Mouse (Mus musculus) cerebellum, adult 9-10 months (tissue): Measurements from ENCODE around the gene Rraga.

Source experiments
- DNase-seq: peaks from one replicate; pipeline ENCODE4 v3.0.0; 2022

Rraga gene

DNA sequence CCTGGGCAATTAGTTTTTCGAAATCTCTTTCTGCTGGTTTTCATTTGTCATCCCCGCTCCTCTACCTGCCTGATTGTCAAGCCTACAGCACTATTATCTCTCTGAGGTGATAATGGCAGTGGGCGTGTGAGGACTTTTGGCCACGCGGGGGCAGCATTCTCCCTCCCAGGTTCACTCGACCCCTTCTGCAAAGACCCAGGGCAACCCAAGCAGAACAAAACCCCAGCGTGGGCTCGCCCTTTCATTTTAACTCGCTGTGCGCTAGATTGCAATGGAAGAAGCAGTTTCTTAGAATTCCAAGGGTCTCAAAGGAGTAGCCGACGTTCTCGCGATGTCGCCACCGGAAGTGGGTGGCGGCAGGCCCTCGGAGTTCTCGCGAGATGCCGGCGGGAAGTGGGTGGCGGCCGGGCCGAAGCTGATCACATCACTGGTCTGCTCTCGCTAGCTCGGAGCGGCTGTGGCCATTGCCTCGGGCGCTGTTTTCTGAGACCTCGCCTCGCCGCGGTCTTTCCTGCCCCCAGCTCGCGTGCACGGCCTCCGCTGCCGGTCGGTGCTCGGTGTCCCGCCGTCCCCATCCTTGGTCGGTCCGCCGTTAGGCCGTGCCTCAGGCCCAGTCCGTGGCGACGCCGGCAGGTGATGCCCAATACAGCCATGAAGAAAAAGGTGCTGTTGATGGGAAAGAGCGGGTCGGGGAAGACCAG, at the start of gene Rraga:
Gene Rraga (plus strand): TSS at position 386 of the 701 bp plus-strand sequence.
- peak; percentile 93 for DNase-seq

DNA sequence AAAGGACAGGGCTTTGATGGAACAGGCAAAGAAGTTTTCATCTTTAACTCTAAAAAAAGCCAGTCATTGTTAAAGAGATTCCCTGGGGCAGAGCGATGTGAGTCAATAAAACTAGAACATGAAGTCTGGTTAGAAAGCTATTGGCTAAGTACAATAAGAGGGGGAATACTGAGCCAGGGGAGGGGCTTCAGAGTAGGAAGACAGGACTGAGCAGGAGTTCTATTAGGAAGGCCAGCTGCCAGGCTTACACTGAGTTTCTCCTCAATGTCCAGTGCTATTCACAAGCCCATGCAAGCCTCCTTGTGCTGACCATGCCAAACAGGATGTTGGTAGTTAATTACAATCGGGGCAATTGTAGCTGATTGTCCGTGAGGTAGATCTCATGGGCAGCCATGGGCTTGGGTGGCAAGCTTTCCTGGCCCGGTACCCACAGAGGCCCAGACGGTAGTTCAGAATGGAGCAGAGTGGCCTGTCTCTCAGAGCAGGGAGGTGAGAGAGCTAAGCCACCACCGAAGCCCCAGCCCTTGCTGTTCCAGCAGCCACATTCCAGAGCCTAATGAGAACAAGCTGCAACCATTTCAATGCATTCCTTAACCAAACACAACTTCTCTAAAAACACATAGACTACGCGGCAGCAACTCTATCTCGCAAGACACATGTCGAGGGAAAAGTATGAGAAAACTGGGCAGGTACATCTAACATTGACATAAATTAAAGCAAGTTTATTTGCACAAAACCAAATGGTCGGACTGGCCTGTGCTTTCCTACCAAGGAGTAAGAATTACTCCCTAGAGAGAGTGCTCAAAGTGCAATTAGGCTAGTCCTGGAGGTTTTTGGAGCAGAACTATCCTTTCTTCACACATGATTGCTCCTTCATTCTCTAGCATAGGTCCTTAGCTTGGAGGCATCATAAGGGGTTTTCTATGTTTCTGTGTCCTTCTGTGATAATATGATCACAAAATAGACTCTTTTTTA, 48.0 kb upstream of the Rraga start:
- peak; percentile 19 for DNase-seq

DNA sequence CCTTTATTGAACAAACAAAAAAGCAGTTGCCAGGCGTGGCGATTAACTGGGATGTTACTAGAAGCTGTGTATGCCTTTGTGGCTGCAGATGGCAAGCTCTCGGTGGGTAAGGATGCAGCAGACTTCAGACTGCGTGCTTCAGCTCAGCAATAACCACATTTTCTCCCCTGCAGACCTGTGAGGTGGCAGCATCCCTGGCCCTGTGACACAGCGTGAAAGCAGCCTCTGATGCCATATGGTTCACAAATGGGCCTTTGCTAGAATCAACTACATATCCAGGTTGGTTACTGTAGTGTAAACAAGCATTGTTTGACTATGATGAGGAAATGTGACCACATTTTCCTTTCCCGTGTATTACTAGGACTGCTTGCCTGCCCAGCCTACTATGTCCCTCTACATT, 46.3 kb upstream of the Rraga start:
- DNase-seq, result peak; percentile 64

DNA sequence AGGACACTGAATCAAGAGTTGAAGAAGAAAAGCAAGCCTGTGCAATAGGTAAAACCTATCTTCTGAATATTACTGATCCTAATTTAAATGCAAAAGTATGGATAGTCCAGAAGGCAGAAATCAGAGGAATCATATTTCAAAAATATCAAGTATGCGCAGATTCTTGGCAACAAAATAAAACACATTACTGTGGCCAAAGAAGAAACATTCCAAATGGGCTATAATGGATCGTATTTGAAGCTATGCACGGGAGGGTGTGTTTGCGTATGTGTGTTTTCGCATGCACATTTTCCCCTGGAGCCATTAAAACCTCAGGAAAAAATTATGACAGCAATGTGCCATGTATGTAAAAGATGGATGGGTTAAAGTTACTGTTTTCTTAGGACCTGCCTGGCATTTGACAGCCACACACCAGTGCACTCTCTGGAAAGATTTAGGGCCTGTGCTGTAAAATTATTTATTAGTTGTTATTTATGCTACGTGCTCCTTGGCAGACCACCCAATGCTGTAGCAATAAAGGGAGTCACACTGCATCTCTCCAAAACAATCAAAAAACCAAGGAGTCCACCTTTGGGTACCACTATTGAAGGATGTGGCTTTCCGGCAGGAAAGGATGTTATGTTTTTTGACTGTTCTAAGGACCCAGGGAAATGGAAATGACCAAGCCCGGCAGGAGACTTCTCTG, 41.9 kb upstream of the Rraga start:
- no peak for DNase-seq

DNA sequence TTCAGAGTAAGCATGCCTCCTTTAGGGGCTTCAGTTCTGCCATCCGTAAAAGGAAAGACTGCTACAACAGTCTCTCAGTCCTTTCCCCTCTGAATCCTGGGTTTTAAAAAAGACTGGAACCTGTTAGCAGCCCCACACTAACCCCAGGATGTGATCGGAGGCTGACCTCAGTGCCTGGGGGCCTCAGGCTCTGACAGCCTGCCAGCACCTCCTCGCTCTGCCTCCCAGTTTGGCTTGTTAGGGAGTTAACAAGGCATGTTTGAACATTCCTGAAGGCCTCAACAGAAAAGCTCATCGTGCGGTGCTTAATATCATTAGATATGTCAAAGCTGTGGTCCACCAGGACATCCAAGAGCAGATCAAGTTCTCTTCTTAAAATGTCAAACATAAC, 41.4 kb upstream of the Rraga start:
- no peak for DNase-seq

DNA sequence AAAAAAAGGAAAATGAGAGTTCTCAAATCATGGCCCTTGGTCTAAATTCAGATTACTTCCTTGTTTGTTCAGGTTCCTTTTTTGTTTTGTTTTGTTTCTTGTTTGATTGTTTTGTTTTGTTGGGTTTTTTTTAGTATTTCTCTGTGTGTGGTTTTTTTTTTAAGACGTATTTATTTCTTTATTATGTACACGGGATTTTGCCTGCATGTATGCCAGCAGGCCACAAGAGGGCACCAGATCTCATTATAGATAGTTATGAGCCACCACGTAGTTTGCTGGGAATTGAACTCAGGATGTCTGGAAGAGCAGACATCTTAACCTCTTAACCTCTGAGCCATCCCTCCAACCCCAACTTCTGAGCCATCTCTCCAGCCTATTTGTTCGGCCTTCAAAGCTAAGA, 37.5 kb upstream of the Rraga start:
- peak; percentile 26 for DNase-seq

DNA sequence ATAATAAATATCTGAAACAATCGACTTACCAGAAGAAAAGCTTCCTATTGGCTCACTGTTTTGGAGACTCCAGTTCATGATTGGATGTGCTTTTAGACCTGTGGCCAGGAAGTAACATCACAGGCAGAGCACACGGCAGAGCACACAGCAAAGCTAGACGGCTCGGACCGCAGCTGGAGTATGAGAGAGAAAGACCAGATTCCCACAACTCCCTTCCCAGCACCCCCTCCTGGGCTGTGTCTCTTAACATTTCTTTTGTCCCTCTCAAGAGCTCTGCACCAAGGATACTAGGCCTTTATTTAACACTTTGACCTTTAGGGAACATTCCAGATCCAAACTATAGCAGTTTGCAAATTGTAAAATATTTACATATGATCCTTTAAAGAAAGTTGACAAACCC, 36.5 kb upstream of the Rraga start:
- DNase-seq, result no peak

DNA sequence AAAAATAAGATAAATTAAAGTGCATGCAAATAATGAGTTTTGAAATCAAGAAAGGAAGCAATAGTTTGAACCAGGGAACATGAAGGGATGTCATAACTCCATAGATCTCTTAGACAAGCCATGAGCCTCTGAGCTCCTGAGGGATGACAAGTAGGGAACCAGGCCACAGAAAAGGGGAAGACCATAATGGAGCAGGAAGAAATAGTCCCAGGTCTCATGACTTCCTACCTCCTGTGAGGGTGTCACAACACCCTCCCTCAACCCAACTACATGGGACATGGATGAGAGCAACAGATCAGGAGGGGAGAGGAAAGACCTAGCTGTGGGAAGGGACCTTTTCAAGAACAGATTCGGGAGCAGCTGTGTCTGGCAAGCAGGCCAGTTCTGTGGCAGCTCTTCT, 33.9 kb upstream of the Rraga start:
- DNase-seq, result no peak

DNA sequence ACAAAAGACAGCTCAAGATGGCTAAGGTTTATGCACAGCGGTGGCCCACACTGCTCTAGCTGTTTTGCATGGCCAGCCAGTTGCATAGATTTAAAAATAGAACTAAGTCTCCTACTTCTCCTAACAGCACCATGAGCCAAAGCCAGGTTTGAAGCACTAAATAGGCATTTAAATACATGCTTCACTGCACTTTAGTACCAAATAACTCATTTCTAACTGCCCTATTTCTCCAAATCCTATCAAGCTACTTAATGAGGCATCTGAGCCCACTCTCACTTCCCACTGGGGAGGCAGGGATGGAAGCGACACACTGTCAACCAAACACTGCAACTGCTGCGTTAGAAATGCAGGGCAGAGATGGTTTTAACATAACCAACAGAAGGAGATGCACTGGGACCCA, 31.5 kb upstream of the Rraga start:
- no peak for DNase-seq

DNA sequence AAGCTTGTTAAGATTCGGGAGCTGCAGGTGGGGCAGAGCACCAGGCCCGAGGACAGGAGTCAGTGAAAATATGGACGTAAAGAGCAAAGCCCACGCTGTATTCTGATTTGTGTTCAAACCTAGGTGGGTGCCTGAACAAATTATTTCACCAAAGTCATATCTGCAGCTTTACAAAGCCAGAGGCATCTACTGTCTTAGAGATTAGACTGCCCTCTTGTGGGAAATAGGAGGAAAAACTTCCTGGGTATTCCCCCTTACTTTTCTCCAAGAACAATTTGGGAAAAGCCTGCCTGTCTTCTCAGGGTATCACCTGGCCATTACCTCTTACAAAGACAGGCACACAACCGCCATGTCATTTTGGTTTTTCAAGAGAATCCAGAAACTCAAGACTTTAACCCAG, 29.9 kb upstream of the Rraga start:
- peak; percentile 21 for DNase-seq

DNA sequence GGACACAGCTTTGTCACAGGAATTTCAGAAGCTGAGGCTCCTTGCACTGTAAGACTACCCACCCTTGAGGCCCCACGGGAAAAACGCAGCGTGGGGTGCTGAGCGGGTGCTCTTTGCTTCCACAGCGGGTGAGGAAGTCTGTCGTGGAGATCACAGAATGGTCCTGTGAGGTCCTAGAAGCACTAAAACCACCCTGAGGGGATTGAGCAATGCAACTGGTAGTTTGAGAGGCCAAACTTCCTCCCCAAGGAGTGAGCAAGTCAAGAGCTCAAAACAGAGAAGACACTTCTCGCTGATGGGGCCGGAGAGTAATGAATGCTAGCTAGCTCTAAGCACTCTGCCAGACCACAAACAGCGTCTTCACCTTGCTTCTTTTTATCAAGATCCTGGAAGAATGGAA, 27.1 kb upstream of the Rraga start:
- DNase-seq, result no peak

DNA sequence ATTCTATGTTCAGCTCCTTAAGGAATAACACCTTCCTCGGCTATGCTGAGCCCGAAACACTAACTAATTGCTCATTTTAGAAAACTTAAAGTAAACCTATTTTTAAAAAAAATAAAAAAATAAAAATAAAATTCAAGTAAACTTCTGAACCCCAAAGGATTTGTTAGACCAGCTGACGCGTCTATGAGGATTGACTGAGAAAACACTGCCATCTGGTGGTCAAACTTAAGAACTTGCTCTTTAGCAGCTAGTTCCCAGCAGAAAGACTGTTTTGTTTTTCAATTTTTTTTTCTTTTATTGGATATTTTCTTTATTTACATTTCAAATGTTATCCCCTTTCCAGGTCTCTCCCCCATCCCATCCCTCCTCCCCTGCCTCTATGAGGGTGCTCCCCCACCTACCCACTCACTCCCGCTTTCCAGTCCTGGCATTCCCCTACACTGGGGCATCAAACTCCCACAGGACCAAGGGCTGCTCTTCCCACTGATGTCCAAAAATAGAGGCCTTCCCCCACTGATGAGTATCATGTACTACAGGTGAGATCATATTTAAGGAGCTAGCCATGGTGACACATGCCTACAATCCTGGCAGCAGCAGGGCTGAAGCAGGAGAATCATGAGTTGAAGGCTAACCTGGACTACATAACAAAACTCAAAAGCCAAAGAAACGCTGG, 20.3 kb upstream of the Rraga start:
- peak; percentile 17 for DNase-seq

DNA sequence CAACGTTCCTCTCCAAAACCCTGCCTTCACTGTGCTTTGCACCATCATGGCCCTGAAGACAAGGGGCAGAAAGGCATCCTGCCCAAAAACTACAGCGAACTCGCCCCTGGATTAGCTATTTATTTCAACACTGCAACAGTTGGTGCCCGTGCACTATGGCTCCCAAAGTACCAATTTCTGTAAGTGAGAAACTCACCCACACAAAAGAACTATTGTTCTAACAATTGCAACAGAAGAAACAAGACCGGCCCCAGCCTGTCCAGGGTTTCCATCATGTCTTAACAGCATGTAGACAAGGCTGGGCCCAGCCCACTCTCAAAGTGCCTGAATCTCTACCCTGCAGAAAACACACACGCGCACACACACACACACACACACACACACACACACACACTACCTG, 18.1 kb upstream of the Rraga start:
- no peak for DNase-seq

DNA sequence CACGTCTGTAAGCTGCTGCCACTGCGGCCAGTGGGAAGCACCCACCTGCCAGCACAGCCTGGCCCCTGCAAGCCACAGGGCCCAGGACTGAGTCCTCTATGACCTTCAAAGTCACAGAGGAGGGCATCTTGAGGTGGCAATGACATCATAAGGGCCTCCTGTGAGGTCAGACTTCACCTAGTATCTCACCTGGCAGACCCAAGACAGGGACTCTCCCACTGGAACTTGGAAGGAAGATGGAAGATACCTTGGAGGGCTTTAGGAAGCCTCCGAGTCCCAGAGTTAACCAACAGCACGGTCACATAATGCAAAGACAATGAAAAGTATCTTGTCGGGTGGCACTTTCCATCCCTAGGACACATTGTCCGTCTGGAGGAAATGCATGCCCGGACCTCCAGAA, 17.2 kb upstream of the Rraga start, which contains the start of gene Saxo1:
Gene Saxo1 (minus strand): TSS at position 101 of the 400 bp plus-strand sequence.
- DNase-seq, result no peak

DNA sequence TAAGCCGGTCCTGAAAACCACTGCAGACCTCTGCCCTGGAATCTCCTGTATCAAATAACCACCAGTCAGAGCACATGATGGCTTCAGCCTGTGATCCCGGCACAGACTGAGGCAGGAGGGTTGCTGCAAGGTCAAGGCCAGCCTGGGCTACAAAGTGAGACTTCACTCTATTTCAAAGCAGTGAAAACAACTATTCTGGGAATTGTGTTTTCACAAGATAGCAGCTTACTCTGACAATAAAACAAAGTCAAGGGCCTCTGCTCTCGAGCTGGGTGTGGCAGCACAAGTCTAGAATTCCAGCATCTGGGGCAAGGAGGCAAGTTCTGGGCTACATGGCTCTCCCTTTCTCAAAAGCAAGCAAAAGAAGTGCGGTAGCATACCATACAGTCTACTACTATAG, 16.5 kb upstream of the Rraga start:
- DNase-seq, result no peak

DNA sequence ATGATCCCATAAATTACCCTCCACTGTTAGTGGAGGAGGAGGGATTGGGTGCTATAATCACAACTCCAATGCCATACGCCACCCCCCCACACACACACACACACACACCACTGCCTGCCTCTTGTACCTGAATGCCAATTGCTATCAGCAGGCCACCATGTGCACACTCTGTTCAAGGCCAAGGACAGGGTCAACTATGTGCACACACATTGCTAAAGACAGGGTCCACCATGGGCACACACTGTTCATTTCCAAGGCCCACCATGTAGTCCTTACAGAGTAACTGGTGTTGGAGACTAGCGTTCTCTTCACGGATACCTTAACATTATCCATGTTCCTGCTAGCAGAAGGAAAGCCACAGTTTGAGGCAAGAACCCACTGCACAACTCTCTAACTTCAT, 14.4 kb upstream of the Rraga start:
- DNase-seq, result no peak

DNA sequence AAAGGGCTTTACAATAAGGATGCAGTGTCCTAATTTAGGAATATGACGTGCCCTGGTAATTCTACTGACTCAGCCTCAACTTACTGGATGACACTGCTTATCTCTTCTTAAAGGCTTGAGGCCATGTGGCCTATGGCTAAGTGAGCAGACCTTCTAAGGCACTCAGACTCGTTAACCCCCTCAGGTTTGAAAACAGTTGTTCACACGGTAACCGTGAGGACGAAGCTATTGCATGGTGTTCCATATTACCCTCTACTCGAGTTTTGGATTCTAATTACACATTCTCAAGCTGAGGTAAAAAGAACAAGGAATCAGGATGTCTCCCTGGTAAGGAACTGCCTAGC, 557 bp upstream of the Rraga start:
- DNase-seq, result no peak

DNA sequence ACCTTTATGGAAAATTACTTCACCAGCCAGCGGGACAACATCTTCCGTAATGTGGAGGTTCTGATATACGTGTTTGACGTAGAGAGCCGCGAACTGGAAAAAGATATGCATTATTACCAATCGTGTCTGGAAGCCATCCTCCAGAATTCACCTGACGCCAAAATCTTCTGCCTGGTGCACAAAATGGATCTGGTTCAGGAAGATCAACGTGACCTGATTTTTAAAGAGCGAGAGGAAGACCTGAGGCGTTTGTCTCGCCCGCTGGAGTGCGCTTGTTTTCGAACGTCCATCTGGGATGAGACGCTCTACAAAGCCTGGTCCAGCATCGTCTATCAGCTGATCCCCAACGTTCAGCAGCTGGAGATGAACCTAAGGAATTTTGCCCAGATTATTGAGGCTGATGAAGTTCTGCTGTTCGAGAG, 663 bp downstream of the Rraga start:
- no peak for DNase-seq

DNA sequence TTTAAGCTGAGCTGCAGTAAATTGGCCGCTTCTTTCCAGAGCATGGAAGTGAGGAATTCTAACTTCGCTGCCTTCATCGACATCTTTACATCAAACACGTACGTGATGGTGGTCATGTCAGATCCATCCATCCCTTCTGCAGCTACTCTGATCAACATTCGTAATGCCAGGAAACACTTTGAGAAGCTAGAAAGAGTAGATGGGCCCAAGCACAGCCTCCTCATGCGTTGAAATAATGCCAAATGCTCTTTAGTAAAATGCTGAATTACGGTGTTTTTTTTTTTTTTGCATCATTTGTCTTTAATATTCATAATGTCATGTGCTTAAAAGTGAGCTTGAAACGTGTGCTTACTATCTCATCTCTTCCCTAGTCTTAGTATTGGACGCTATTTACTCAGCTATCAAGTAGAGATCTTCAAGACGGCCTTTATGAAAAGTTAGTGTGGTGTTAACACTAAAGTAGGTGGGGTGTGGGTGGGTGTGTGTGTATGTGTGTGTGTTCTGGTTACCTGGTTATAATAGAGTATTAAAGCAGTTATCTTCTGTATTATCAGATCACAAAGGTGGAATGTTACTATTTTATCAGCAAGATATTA, 1.3 kb downstream of the Rraga start:
- DNase-seq, result peak; percentile 17

DNA sequence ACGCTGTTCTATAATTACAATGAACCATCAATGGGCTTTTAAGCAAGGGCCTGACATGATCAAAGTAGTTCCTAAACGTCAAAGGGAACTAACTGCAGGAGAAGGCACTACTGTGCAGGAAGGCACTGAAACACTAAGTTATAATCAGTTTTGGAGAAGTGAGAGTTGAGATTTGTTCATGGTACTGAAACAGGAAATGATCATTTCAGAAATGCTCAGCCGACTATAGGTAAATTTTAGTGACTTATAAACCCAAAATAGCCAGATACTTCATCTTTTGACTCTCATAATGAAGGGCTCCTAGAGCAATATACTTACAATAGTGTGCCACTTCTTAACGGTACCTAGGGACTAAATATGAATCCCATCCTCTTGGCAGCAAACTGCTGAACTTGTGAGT, 4.6 kb downstream of the Rraga start:
- no peak for DNase-seq

DNA sequence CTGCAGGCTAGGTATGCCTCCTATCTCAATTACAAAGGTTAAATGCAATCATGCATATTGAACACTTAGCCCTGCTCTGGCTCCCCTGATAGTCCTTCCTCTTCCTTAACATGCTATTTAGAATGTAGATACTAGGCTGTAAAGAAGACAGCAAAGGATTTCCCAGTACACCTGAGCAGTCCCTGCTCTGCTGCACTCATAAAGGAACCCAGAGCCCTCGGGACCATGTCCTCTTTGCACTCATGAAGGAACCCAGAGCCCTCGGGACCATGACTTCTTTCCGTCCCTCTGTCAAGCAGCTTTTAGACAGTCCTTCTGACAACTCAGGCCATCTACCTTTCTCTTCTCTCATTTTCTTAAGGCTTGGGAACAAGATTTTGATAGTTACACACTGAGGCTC, 5.1 kb downstream of the Rraga start:
- no peak for DNase-seq

DNA sequence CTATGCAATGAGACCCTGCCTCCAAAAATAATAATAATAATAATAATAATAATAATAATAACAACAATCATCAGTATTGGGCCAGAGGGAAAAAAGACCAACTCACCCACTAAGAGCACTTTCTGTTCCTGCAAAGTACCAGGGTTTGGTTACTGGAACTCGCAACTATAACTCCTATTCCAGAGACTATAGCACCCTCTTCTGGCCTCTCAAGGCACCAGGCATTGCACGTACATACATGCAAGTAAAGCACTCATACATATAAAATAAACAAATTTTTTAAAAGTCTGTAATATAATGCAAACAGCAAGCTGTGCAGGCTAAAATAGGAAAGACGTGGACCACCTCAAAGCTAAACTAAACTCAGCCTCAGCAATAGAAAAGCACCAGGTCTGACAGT, 12.8 kb downstream of the Rraga start:
- DNase-seq, result no peak

DNA sequence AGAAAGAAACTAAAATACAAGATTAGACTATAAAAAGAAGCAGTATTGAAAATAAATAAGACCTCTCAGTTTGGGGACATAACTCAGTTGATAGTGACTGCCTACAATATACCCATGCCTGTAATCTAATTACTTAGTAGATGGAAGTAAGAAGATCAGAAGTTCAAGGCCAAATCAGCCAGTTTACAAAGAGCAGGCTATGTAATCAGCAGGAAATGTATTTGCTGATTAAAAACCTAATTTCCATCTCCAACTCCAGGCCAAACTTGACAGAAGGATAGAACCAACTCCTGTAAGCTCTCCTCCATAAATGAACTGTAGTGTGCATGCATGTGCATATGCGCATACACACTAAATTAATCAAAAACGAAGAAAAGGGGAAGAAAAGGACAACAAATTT, 15.8 kb downstream of the Rraga start:
- DNase-seq, result no peak
